Mouse (Mus musculus) hindbrain, embryonic 10.5 days (tissue): ENCODE data around the gene Lrch1. TPM values are rescaled to one million over a fixed set of nuclear protein-coding genes. Genes with fewer than 3 reads are reported as not detected.

Experiments used
- DNase-seq: peaks from one replicate; pipeline ENCODE4 v3.0.0-alpha.2; 2017; ENCODE audit warnings: low spot score
- H3K27ac ChIP-seq: fragments of 300-500 bp; sonication (generic); 2 replicates; pipeline ENCODE4 v1.5.1; 2016; ENCODE audit warnings: mild to moderate bottlenecking, moderate library complexity
- H3K27me3 ChIP-seq: fragments of 300-500 bp; sonication (generic); 2 replicates; pipeline ENCODE4 v1.6.1; 2016; ENCODE audit warnings: mild to moderate bottlenecking; ENCODE audit not compliant: poor library complexity, insufficient read depth, severe bottlenecking
- H3K36me3 ChIP-seq: fragments of 300-500 bp; sonication (generic); 2 replicates; pipeline ENCODE4 v1.6.1; 2016; ENCODE audit warnings: mild to moderate bottlenecking, moderate library complexity
- H3K4me1 ChIP-seq: fragments of 300-500 bp; sonication (generic); replicated peaks from 2 replicates; pipeline ENCODE4 v1.6.1; 2016; ENCODE audit warnings: mild to moderate bottlenecking
- H3K4me3 ChIP-seq: fragments of 300-500 bp; sonication (generic); 2 replicates; pipeline ENCODE4 v1.5.1; 2016; ENCODE audit warnings: mild to moderate bottlenecking, moderate library complexity
- H3K9me3 ChIP-seq: fragments of 300-500 bp; sonication (generic); 2 replicates; pipeline ENCODE4 v1.6.1; 2016; ENCODE audit warnings: mild to moderate bottlenecking, moderate library complexity
- WGBS: fragments of 180-500 bp; shearing (Covaris S2); methylation state at CpG from one replicate; pipeline ENCODE4 v1.1.7; 2016; 5-methylcytosine and 5-hydroxymethylcytosine counted together
- polyA plus RNA-seq: library from polyadenylated mRNA; unstranded; fragments of >200 nt; fragmentation: Nextera tagmentation; extraction: Ambion mirVana; gene quantifications from 2 replicates; pipeline ENCODE4 v1.2.1, GENCODE M21; 2016

Gene Lrch1
- polyA plus RNA-seq, 1 experiment from 2014 or later, result 8.2 TPM

DNA sequence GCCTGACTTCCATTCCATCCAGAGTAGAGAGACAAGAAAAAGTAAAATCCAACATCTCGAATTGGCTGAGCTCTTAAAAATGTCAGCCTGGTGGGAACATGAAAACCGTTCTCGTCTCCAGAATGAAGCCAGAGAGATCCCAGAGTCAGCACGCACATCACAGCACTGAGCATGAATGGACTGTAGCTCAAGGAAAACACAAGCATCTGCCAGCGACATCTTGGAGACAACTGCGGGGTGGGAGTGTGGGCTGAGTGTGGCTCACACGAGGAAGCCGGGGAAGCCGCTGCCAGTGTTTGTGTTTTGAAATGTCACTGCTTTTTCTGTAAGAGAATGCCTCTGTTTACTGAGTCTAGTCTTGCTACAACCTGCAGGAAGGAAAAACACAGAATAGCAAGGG is 32.7 kb downstream of the Lrch1 start:
- 69% methylated on average over 9 of the region's 9 CpGs for WGBS
- peak overlapping the region; percentile 35; the same call in 1 of the 2 replicates for H3K27ac ChIP-seq
- no peaks in the 10 kb centered on the region for H3K27me3 ChIP-seq
- peaks cover 9% of the 10 kb centered on the region for H3K4me1 ChIP-seq
- H3K4me3 ChIP-seq, result no peak overlapping the region
- no peaks in the 10 kb centered on the region for H3K36me3 ChIP-seq
- H3K9me3 ChIP-seq, result no peaks in the 10 kb centered on the region
- no peak for DNase-seq

DNA sequence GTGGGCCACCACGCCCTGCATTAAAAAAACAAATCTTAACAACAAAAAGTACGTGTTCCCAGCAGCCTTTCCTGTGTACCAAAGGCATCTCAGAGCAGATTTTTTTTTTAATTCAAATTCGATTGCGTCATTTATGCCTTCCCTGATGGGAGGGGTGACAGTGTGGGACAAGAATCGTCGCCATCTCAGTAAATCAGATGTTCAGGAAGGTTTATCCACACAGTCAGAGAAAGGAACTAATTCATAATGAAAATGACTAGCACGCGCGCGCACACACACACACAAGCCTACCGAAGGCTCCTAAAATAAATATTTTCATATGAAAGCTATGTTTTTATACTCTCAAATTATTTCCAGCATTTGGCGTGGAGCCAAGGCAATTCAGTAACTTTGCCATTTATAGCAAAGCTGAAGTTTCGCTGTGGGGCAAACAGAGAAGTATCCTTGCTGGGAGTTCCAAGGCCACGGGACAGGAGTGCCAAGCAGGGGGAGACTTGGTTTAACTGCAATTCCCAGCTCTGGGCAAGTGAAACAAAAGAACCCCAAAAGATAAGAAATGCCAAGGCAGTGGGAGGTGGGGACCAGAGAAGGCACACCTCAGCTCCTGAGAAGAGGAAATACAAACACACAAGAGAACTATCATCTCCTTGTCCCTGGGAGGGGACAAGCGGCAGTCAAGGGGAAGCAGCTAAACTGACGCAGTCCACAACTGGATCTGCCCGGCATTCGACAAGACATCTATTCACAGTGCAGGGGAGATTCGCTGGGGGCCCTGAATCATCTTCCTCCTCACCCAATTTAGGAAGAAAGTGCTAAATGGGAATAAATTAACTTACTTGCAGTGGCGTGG is 34.1 kb downstream of the Lrch1 start:
- peaks cover 9% of the 10 kb centered on the region for H3K4me1 ChIP-seq
- no peaks in the 10 kb centered on the region for H3K9me3 ChIP-seq
- H3K27ac ChIP-seq, result no peak overlapping the region
- no peaks in the 10 kb centered on the region for H3K36me3 ChIP-seq
- 88% methylated on average over 20 of the region's 20 CpGs for WGBS
- no peaks in the 10 kb centered on the region for H3K27me3 ChIP-seq
- no peak overlapping the region for H3K4me3 ChIP-seq
- DNase-seq, result no peak

DNA sequence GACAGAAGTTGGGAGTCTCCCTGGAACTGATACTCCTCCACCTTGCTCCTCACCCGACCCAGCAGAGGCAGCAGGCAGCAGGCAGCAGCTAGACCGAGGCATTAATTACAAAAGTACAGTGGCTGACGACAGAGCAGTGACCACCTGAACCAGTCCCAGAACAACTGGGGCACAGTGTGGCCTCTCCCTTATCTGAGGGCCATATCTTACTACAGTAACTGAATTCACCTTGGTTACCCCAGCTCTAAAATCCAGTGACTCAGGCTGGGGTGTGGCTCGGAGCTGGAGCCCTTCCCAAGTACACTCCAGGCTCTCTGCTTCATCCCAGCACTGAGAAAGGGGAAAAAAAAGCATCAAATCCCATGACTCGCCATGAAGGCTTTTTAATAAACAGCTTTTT is 37.3 kb downstream of the Lrch1 start:
- no peaks in the 10 kb centered on the region for H3K27me3 ChIP-seq
- peak overlapping the region; percentile 31; the same call in 1 of the 2 replicates for H3K27ac ChIP-seq
- no peaks in the 10 kb centered on the region for H3K36me3 ChIP-seq
- DNase-seq, result no peak
- H3K4me3 ChIP-seq, result no peak overlapping the region
- peaks cover 2% of the 10 kb centered on the region; the same call in 1 of the 2 replicates for H3K4me1 ChIP-seq
- 71% methylated on average over 5 of the region's 5 CpGs for WGBS
- H3K9me3 ChIP-seq, result no peaks in the 10 kb centered on the region

DNA sequence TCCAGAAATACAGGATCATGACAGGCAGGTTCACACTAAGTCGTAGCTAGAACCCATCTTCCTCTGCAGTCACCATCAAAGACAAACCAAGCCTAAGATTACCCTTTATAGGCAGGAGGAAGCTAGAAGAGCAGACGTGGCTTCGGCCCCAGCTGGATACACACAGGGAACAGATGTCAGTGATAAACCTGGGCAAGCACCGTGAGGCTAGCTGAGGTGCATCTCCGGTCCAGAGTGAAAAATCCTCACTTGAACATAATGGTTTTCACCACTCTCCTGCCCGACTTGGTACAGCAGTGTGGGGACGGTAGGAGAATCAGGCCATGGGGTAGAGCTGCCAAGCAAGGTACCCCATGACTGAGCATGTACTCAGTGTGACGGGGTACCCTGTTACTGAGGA is 38.7 kb downstream of the Lrch1 start:
- Histone ChIP-seq H3K4me3 (no peak overlapping the region), H3K4me1 (no peaks in the 10 kb centered on the region; the same call in 1 of the 2 replicates), H3K9me3 (no peaks in the 10 kb centered on the region), H3K27me3 (no peaks in the 10 kb centered on the region), H3K36me3 (no peaks in the 10 kb centered on the region), H3K27ac (peak overlapping the region; percentile 56; the same call in 1 of the 2 replicates)
- DNase-seq, result no peak
- WGBS, result 85% methylated on average over 8 of the region's 8 CpGs

DNA sequence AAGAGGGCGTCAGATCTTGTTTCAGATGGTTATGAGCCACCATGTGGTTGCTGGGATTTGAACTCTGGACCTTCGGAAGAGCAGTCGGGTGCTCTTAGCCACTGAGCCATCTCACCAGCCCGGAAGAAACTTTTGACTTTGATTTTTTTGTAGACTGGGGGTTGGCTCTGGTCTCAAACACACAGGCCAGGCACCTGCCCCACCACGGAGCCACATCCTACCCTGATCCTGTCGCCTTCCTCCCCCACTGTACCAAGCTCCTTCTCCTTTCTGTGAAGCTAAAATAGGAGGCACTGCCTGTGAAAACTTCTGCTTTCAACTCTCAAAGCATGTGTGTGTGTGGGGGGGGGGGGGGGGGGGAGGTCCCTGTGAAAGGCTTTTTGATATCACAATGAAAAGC is 39.4 kb downstream of the Lrch1 start:
- Histone ChIP-seq H3K36me3 (no peaks in the 10 kb centered on the region), H3K27ac (no peak overlapping the region), H3K4me3 (no peak overlapping the region), H3K27me3 (no peaks in the 10 kb centered on the region), H3K4me1 (no peaks in the 10 kb centered on the region; the same call in 1 of the 2 replicates), H3K9me3 (no peaks in the 10 kb centered on the region)
- DNase-seq, result no peak
- WGBS, result 88% methylated on average over 6 of the region's 6 CpGs

DNA sequence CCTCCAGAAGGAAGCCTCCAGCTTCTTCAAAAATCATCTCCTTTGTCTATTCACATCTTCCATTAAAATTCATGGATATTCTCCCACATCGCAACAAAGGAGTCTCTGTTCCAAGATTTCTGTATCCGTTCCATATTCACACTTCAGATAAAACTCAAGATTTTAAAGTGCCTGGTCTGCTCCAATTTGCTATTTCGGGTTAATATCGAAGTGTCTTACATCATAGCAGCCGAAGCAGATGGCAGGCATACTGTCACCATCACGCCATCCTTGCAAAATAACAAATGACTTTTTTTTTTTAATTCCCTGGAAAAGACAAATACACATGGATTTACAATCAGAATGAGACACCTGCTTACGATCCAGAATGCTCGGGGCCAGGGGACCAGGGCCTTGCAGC is 40.0 kb downstream of the Lrch1 start:
- Histone ChIP-seq H3K4me3 (no peak overlapping the region), H3K27ac (no peak overlapping the region), H3K9me3 (no peaks in the 10 kb centered on the region), H3K27me3 (no peaks in the 10 kb centered on the region), H3K36me3 (no peaks in the 10 kb centered on the region), H3K4me1 (no peaks in the 10 kb centered on the region; the same call in 1 of the 2 replicates)
- DNase-seq, result no peak
- 91% methylated on average over 8 of the region's 8 CpGs for WGBS

DNA sequence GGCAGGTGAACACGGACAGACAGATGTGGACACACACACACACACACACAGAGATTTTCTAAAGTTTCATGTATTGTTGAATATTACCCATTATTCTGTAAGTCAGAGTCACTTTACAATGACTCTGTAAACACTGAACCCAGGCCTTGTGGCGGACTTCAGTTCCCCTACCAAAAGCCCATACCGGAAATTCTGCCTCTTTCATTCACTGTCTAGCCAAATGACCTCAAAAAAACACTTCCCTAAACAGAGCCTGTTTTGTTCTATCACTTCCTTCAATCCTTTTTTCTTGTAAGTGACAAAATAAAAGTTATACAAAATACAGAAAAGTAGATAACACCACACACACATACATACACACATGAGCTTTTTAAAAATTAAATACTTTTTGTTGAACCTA is 41.7 kb downstream of the Lrch1 start:
- 80% methylated on average over 3 of the region's 3 CpGs for WGBS
- Histone ChIP-seq H3K27ac (no peak overlapping the region), H3K36me3 (no peaks in the 10 kb centered on the region), H3K4me1 (peaks cover 1% of the 10 kb centered on the region), H3K27me3 (no peaks in the 10 kb centered on the region), H3K9me3 (no peaks in the 10 kb centered on the region), H3K4me3 (no peak overlapping the region)
- no peak for DNase-seq

DNA sequence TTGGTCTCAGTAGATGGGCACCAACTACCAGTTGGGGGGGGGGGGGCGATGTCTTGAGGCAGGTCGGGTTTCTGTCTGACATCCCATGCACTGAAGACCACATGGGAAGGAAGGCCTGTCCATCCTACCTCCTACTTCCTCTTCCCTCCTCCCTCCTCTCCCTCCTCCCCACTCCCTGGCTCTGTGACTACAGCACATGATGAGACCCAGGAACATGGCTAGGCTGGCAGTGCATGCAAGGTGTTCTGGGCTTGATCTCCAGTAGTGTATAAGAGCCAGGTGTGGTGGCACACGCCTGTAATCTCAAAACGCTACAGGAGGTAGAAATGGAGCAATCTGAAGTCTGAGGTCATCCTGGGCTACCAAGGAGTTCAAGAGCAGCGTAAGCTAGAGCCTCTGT is 43.2 kb downstream of the Lrch1 start:
- H3K27ac ChIP-seq, result no peak overlapping the region
- H3K27me3 ChIP-seq, result no peaks in the 10 kb centered on the region
- 86% methylated on average over 5 of the region's 5 CpGs for WGBS
- H3K4me3 ChIP-seq, result no peak overlapping the region
- H3K9me3 ChIP-seq, result no peaks in the 10 kb centered on the region
- DNase-seq, result no peak
- peaks cover 15% of the 10 kb centered on the region for H3K4me1 ChIP-seq
- H3K36me3 ChIP-seq, result no peaks in the 10 kb centered on the region

DNA sequence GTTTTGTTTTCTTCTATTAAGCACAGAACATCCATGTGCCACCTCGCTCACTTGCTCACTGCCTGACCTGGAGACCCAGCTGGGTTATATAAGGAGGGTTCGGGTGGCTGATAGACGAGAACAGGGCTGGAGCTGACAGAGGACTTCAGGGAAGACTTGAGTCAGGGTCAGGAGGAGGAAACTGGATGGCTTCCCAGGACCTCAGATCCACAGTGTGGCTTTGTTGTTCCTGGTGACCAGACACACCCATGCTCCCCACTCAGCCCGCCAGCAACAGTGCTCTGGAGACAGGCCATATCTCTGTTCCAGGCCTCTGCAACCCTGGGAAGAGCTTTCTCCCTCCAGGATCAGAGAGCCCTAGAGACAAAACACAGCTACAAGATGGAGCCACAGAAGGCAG is 44.6 kb downstream of the Lrch1 start:
- 87% methylated on average over 4 of the region's 4 CpGs for WGBS
- H3K9me3 ChIP-seq, result no peaks in the 10 kb centered on the region
- no peaks in the 10 kb centered on the region for H3K27me3 ChIP-seq
- no peaks in the 10 kb centered on the region for H3K36me3 ChIP-seq
- H3K27ac ChIP-seq, result no peak overlapping the region
- H3K4me3 ChIP-seq, result no peak overlapping the region
- peaks cover 20% of the 10 kb centered on the region for H3K4me1 ChIP-seq
- no peak for DNase-seq

DNA sequence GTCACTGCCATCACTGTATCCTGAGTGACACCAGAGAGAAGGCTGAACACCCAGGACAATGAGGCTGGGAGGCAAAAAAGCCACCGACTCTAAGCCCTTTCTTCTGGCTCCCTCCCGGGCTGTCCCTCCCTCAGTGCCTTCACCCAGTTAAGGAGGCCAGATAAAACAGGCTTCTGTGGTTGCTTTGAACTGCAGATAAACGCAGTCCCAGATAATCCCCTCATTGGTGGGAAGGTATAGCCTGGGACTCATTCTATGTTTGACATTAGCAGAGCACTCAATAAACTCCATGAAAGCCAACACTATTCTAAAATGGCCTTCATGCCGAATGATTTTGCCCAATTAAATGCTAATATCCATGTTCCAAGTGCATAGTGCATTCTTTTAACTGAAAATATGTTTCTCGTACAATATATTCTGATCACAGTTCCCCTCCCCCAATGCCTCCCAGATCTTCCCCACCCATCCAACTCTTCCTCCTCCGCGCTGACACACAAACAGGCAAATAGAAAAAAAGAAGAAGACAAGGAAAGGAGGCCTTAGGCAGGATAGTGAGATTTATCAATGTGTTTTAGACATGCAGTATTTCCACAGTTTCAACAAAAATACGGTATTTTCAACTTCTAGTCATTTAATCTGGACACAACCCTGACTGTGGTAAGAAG is 46.8 kb downstream of the Lrch1 start:
- peak overlapping the region; percentile 56 for H3K27ac ChIP-seq
- WGBS, result 56% methylated on average over 8 of the region's 8 CpGs
- H3K27me3 ChIP-seq, result no peaks in the 10 kb centered on the region
- H3K4me1 ChIP-seq, result peaks cover 20% of the 10 kb centered on the region
- no peak overlapping the region for H3K4me3 ChIP-seq
- peak; percentile 32 for DNase-seq
- no peaks in the 10 kb centered on the region for H3K36me3 ChIP-seq
- no peaks in the 10 kb centered on the region for H3K9me3 ChIP-seq

DNA sequence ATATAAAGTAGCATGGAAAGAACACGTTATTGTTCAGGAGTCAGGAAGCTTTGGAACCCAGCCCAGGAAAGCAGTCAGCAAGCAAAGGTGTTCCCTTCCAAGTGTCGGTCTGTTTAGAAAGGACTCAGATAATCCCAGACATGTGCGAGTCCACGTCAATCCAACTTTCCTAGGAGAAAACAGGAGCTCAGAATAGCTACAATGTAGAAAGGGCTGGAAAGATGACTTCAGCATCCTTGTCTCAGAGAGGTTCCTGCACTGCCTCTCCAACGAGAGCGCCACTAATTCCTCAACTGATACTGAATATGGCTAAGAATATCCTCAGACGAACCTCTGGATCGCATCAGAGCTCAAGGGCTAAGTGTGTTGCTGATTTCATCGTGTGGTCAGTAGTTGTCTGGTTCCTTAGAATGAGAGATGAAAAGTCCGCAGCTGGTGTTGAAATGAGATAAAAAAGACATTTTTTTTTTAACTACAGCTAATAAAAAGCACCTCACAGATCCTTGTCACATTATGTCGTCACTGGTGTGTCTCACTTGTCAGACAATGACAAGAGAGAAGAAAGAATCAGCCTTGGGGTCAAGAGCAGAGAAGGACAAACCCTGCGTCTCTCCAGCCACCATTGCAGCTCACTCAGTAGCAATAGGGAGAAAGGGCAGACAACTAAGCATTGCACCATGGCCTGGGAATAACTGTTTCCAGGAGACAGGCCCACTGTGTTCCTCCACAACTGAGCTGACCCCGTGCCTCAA is 47.5 kb downstream of the Lrch1 start:
- Histone ChIP-seq H3K27me3 (no peaks in the 10 kb centered on the region), H3K36me3 (no peaks in the 10 kb centered on the region), H3K4me1 (peaks cover 20% of the 10 kb centered on the region), H3K4me3 (no peak overlapping the region), H3K9me3 (no peaks in the 10 kb centered on the region), H3K27ac (peak overlapping the region; percentile 56)
- DNase-seq, result no peak
- 68% methylated on average over 13 of the region's 13 CpGs for WGBS

DNA sequence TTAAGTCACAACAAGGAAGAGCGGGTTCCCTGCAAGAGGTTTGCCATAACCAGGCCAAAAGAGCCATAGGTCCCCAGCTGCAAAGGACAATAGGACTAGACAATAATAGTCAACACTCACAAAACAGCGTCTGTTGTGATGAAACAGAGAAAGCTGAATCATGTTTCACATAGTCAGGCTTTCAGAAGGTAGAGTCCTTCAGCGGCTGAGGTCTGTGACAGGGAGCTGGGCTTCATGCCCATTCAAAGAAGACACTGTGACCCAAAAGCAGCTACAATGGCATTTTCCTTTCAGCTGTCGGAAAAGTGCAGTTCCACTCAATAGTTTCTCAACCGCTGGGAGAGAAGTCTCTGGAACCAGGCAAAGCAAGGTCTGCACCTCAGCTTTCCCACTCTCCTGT is 48.7 kb downstream of the Lrch1 start:
- Histone ChIP-seq H3K36me3 (no peaks in the 10 kb centered on the region), H3K27ac (no peak overlapping the region), H3K27me3 (no peaks in the 10 kb centered on the region), H3K4me3 (no peak overlapping the region), H3K9me3 (no peaks in the 10 kb centered on the region), H3K4me1 (peaks cover 20% of the 10 kb centered on the region)
- 76% methylated on average over 5 of the region's 5 CpGs for WGBS
- DNase-seq, result no peak

DNA sequence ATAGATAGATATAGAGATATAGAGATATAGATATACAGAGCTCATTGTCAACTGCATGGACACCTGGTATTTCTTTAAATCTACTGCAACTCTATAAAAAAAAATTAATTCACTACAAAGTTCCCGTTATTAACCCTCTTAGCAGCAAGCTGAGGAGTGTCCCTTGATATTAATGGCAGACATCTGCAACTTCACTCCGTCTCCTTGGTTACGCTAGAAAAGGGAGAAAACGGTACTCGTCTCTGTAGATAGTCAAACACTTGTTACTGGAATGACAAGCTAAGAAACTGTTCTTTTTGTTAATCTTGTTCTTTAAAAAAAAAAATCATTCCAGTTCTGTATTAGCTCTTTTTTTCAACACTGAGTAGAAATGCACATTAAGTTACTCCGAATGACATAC is 54.0 kb downstream of the Lrch1 start:
- no peak overlapping the region for H3K27ac ChIP-seq
- no peak for DNase-seq
- no peaks in the 10 kb centered on the region for H3K27me3 ChIP-seq

More for the DNA sequence above, 54.0 kb downstream of the Lrch1 start:
- Histone ChIP-seq H3K4me3 (no peak overlapping the region), H3K4me1 (no peaks in the 10 kb centered on the region), H3K9me3 (no peaks in the 10 kb centered on the region), H3K36me3 (no peaks in the 10 kb centered on the region)
- 89% methylated on average over 6 of the region's 6 CpGs for WGBS
